Mouse (Mus musculus): ENCODE measurements at regions not wholly inside any gene's neighbourhood (a gene's known extent, or its start where the extent isn't known, plus 50 kb on each side); places are given as distances from the start of the nearest gene placed in this dataset.

DNA sequence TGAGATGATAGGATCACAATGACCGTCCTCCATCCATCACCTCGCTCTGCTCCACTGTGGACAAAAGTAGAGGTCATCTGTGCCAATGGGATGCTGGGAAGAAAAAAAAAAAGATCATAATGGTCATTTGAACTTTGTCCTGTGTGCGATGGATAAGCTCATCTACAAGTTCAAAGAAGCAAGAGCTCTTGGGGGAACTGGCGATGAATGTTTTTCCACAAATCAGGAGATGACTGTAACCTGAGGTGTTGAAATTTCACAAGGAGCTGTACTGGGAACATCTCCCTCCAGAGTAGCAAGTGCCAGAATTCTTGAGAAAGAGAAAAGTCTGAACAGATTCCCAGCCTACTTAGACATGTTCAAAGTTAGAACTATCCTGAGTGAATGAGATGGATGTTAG lies 287.0 kb downstream of the Tns3 start:
- intact Hi-C loops (cut with DNase I) = no loop called here

DNA sequence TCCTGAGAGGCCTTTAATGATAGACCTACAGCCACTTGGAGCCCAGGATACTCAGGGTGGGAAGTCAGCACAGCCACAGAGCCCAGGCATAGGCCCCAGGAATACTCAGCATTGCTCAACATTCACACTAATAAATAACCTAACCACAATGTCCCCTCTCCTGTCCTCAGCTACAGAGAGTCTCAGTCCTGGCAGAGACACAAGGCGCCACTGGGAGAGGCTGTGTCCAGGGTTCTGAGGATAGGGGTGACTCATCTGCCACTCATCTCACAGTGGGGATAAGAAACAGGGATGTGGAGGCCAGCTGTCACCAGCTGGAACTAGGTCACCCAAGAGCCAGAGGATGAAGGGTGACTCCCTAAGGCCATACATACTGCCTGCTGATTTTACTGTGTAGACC lies 298.8 kb downstream of the Tns3 start:
- intact Hi-C loops (cut with DNase I) = no loop called here
- peak; percentile 20 for DNase-seq (ENCODE audit: low spot score)

More for the DNA sequence above, 287.0 kb downstream of the Tns3 start:
- no peak for DNase-seq (ENCODE audit: low spot score)

DNA sequence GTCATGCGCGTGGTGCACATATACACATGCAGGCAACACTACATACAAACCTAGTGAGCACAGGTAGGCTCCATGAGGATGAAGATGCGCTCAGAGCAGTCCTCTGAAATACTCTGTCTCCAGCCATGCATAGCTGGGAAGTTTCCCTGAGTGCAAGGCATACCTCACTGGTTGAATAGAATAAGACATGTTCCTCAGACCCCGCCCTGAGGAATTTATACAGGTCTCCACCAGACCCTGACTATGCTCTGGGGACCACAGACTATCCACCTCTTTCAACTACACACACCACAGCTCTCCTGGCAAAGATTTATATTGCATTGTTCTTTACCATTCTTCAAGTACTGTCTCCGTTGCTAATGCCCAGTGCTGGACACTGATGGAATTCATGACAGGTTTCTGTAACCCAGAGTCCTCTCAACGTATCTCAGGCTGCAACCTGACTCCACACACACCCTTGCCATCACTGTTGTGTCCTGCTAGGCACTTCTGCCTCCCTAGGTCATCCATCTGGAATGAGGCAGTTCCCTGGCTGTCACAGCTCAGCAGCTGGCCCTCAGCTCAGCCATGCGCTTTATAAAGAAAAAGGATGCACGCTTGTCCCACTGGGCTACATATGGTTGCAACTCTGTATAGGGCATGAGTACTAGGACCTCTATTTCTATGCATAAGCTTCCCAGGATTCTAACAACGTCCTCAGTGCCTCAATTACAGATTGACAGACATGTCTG lies 299.5 kb downstream of the Tns3 start:
- no peak for DNase-seq (ENCODE audit: low spot score)
- intact Hi-C loops (cut with DNase I) = no loop called here

DNA sequence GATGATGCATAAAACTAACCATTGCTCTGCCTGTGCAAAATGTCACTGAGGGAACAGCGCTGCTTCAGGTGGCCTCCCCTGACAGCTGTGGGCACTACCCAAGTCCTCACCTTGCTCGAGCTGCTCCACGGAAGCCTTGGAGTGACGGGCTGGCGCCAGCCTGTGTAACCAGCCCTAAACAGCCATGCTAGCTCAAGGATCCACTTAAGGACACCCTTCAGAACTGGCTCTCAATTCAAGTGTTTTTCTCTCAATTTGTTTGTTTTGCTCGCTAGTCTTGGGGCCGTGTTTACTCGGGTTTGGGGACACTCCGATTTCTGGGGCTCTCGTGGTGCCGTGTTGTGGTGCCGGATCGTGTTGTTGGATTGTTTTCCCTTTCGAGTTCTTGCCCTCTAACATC lies 319.4 kb downstream of the Tns3 start:
- intact Hi-C loops (cut with DNase I) = no loop called here
- no peak for DNase-seq (ENCODE audit: low spot score)

DNA sequence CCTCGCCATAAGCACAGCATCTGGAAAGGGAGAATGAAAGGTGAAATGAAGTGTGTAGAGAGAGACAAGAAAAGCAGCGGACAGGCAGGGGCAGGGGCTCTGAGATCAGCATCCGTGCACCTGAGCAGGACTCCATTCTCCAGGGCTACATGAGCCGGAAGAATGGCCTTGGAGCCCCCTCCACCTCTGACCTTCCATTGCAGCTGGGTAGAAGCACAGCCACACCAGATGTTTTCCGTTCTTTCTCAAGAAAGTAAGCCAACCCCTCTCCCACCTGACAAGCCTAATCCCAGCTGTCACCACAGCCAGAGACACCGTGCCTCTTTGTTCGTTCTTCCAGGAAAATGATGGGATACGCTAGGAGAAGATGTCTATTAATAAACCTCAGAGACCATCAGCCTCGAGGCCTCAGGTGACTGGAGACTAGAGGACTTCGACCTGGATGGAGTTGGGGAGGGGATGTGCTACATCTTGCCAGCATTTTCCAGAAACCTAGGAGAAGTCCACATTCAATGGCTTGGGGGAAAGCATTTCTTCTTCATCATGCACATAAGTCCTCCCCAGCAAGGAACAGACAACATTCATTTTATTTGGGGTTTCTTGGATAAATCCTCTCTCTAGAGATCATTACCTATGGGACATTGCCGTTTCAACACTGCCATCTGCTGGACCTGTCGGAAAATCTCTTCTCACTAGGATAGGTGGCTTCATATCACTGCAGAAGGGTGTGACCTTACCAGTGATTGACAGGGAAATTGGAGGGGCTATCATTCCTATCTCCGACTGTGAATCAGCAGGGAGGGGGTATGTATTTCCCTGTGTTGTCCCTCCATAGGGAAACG lies 361.8 kb downstream of the Tns3 start:
- DNase-seq (ENCODE audit: low spot score) = no peak
- intact Hi-C loops (cut with DNase I) = loop anchor here (2.0 to 5.0 kb wide), 2 partner anchors 50 to 1092 kb away; no protein-coding TSS in a partner anchor

DNA sequence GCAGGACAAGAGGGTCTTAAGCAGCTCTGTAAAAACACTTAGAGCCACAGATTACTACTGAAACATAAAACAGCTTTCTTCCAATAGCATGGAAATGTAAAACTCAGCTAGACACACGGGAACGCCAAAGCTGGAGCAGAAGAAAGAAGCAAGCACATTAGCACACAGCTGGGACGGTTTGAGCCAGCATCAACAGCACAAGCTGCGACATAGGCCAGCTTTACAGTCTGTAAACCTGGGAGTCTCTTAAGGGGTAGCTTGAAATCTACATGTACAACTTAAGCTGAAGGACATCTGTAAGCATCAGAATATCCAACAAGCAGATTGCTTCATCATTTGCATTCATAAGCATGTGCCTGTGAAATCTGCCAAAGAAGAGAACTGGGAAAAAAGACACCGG lies 366.9 kb downstream of the Tns3 start:
- DNase-seq (ENCODE audit: low spot score) = no peak
- intact Hi-C loops (cut with DNase I) = no loop called here

DNA sequence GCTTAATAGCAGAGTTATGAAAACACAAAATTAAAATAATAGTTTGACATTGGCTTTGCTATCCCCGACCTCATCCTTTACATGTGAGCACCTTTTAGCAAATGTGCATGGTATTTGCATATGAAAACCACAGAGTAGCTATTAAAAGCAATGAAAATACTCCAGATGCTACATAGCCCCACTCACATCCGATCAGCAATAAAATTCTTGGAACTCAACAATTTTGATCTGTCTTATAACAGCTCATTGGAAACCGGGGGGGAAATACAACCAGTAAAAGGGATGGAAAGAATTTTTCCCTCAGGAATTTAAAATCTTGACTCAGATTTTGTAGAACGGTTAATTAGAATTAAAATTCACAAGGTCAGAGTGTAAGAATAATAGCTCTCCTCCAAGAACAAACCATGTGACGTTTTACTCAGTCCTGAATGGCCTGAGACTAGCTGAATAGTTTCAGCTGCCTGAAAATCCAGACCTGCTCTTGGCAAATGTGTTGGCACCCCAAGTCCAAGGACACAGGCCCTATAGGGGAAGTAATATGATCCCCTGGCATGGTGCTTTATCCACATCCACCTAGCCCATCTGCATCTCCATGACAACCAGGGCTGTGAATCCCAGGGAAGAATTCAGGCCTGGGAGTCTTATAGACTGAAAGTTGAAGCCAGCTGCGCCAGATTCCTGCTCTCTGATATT lies 370.9 kb downstream of the Tns3 start:
- no peak for DNase-seq (ENCODE audit: low spot score)
- intact Hi-C loops (cut with DNase I) = no loop called here

DNA sequence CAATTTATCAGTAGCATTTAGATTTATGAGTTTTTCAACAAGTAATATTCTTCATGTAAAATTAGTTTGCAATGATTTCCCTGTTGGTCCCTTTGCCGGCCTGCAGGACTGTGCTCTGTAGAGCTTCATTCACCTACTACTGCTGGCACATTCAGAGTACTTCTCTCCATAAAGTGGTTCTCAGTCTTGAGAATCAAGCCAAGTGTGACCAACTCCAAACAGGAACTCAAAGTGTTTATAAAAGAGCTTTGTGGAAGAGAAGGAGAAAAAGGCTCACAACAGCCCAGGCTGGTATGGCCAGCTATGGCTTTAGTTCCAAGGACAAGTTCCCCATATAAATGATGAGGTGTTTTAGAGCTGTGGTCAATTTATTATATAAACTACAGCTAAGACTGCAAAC lies 379.1 kb downstream of the Tns3 start:
- intact Hi-C loops (cut with DNase I) = no loop called here
- DNase-seq (ENCODE audit: low spot score) = no peak

DNA sequence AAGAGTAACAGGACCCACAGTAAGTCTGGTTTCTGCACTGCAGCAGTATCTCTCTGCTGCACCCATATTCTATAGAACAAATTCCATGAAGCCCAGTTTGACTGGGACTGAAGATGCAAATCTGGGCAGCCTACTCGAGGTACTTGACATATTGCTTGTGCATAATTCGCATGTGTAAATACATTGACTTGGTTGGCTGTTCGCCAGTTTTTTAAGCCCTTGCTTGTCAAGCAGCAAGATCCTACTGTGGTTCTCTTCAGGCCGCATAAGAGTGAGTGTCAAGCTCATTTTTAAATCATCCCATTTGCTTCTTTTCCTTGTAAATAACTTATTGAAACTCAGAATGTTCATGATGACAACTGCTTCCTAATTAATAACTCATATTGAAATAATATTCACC lies 389.1 kb downstream of the Tns3 start:
- intact Hi-C loops (cut with DNase I) = no loop called here
- DNase-seq (ENCODE audit: low spot score) = no peak

DNA sequence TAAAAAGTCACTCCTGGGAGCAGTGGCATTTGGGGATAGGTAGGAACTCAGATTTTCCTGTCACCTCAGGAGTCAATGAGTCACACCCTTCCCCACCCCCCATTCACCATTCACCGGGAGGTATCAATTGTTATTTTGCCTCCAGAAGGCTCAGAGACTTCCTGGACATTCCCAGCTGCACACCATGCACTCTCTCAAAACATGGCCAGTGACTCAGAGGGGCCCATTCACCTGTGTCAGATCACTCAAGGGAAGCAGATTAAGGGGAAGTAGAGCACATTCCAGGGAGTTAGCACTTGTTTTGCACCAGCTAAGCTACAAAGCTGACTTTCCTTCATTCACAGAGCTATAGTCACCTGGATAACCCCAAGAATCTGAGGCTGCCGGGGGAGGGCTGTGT lies 395.2 kb downstream of the Tns3 start:
- DNase-seq (ENCODE audit: low spot score) = no peak
- intact Hi-C loops (cut with DNase I) = no loop called here

DNA sequence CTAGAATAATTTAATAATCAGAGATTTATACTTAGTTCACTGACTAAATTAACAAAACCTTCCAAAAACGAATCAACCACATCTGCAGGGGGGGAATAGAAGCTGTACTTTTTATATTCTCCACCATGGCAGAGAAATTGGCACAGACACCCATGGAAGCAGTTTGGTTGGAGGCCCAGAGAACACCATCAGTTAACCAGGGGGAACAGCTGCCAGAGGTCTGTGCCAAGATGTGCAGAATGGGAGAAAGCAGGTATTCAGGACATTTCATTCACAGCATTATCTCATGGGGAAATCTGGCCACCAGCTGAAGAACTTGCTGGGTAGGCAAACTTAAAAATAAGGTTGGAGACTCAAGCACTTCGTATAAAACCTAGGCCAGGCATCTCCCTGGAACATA lies 410.3 kb downstream of the Tns3 start:
- intact Hi-C loops (cut with DNase I) = loop anchor here (5.0 kb wide), 1 partner anchor 48 kb away; no protein-coding TSS in a partner anchor
- DNase-seq (ENCODE audit: low spot score) = no peak

DNA sequence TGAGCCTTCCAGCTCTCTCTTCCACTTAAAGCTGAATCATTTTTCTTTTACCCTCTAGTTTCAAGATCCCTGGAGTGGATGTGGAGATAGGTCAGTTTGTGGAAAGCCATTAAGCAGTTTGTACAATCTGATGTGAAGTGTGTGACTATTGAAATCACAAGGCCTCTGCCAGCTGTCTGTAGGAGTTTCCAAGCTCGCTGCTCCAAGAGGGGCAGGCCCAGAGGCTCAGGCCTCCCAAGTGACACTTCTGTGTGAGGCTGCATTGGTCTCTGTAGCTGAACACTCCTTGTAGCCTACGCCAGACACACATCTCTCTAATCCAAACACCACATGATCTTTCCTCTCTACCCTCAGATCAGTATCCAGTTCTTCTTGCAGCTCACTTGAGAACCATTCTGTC lies 413.0 kb downstream of the Tns3 start:
- intact Hi-C loops (cut with DNase I) = loop anchor here (5.0 kb wide), 1 partner anchor 51 kb away; no protein-coding TSS in a partner anchor
- DNase-seq (ENCODE audit: low spot score) = no peak

DNA sequence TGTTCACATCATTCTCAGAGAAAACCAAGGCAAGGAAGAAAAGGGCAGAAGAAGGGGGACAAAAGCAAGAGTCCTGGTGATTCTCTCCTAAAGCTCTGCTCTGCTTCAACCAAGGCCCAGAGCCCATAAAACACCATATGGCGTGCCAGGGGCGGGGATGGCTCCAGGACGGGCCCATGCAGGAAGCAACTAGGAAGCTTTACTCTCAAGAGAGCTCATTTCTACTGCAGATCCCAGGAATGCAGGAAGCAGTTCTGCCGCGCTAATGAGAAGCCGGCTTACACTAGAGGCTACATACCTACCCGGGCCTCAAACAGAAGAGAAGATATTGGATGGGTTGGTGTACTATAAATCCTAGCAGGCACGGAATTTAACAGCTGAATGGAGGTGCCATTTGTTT lies 414.9 kb downstream of the Tns3 start:
- no peak for DNase-seq (ENCODE audit: low spot score)
- intact Hi-C loops (cut with DNase I) = loop anchor here (10.0 kb wide), 2 partner anchors 115 to 155 kb away; no protein-coding TSS in a partner anchor

DNA sequence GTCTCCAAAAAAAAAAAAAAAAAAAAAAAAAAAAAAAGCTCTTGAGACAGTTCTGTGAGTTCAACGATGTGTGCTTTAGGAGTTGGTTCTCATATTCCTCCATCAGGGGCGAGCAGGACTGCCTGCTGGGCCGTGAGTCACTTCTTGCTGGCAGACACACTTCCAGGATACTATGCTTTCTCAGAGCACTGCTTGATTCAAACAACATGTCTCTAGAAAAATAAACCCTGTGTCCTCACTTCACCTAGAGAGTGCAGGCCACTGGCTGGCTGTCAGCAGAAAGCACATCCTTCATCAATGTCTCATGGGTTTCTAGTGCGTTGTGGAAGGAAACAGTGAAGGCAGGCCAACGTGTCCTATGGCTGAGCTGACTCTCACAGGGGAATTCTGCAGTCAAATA lies 416.8 kb downstream of the Tns3 start:
- intact Hi-C loops (cut with DNase I) = loop anchor here (10.0 kb wide), 2 partner anchors 113 to 157 kb away; no protein-coding TSS in a partner anchor
- peak; percentile 38 for DNase-seq (ENCODE audit: low spot score)

DNA sequence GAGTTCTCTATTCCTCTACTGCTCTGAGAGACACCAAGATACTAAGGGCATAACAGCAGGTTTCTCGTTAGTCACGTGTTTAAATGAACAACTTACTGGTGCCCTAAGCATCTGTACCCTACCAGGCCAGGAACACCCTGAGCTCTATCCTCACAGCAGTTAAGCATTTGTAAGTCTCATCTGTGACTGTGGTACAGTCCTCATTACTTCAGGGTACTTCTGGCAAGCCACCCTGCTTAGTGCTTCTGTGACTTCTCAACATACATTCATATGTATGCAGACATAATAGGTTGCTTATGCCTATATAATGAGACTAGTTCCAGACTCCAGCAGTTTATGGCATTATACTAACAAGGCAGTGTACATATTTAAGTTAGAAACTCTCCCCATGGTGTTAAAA lies 417.3 kb downstream of the Tns3 start:
- DNase-seq (ENCODE audit: low spot score) = no peak

DNA sequence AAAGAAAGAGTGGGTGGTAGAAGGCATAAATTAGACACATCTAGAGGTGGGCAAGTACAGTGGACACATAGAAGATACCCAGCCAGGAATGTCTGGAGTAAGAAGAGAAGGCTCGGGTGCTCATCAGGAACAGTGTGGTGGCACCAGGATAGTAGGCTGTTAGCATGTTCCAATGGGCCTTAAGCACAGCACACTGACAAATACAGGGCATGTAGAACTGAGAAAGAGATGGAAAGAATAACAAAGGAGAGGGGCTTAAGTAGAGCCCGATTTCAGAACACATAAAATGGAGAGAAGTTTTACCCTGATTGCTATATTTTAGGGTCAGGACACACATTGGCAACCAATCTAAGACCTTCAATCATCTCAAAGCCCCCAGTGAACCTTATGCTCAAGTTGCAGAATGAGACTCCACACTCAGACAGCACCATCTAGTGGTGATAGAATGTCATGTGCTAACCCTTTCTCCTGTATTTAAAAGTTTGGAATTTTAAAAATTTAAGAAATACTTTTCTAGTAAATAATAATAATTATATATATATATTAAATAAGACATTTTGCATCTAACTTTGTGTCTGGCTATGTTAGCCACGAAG lies 418.8 kb downstream of the Tns3 start:
- intact Hi-C loops (cut with DNase I) = loop anchor here (2.0 to 10.0 kb wide), 3 partner anchors 111 to 1033 kb away; partner anchors contain the start of gene Igfbp3
- no peak for DNase-seq (ENCODE audit: low spot score)

More for the DNA sequence above, 417.3 kb downstream of the Tns3 start:
- intact Hi-C loops (cut with DNase I) = loop anchor here (10.0 kb wide), 2 partner anchors 112 to 158 kb away; no protein-coding TSS in a partner anchor

DNA sequence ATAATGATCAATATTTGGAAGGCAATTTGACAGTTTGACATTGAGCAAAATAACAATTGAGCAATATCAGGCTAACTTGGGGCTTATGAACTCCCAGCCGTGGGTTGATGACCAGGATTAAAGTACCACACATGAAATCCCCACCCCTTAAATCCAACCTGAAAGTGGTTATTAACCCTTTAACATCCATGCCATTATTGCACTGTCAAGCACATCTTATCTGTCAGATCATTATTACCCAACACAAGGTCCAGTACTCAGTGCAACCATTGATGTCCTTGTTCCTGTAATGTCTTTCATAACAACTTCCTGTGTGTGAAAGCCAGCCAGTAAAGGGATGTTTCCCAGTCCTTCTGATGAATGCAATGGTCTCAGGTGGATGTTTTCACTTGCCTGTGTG lies 425.8 kb downstream of the Tns3 start:
- intact Hi-C loops (cut with DNase I) = no loop called here
- no peak for DNase-seq (ENCODE audit: low spot score)

DNA sequence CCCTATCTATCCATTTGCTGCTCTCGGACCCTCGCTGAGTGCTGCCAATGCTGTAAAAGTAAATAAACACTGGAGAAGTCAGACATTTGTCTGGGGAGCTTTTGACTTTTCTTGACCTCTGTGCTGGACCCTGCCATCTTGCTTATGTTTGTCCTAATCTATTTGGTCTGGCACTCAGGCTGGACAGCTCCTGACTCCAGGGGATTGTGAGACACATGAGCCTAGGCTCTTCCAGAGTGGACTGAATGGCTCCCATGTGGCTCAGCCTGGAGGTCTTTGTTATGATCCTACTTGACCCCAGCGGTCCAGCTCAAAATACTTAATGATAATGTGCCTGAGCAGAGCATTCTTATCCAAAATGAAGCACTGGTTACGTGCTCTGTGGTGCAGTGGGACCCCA lies 426.8 kb downstream of the Tns3 start:
- intact Hi-C loops (cut with DNase I) = no loop called here
- DNase-seq (ENCODE audit: low spot score) = no peak

DNA sequence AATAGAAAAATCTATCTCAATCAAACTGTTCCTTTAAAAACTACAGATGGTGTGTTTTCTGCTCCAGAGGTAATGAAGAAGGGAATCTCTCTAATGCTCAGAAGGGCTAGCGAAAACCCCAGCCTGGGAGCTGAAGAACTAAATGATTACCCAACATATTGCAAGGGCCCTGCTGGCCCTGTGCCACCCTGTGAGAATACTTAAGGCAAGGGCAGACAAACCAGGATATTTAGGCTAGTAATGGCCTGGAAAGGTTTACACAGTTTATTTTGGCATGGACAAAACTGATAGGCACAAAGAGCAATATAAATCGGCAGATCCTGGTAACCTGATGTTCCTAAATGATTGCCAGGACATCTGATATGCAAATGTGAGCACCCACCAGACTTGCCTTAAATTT lies 428.3 kb downstream of the Tns3 start:
- no peak for DNase-seq (ENCODE audit: low spot score)

DNA sequence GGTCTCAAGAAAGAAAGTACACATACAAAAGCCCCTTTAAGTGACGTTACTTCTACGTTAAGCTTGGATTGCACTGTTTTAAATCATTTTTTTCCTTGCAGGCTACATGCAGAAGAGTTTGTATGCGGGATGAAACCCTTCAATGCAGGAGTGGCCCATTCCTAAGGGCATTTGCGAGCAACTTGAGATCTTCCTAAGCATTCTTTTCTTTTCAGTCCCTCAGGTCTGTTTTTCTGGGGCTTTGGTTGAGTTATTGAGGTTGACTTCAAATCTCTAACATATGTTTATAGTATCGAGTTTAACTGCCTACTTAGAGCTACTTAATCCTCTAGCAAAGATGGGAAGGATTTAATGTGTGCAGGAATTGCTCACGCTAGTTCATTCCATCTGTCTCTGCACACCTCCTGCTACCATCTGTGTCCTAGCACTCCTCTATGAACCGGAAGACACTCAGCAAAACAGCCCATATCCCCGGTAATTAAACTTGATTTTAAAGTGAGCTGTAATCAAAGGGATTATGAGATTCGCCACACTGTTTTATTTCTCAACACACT lies 431.6 kb downstream of the Tns3 start:
- no peak for DNase-seq (ENCODE audit: low spot score)
- intact Hi-C loops (cut with DNase I) = no loop called here

More for the DNA sequence above, 428.3 kb downstream of the Tns3 start:
- intact Hi-C loops (cut with DNase I) = no loop called here

All from heart, postnatal 25 days (tissue).